Mouse (Mus musculus) hindbrain, embryonic 14.5 days (tissue): ENCODE measurements at regions not wholly inside any gene's neighbourhood (a gene's known extent, or its start where the extent isn't known, plus 50 kb on each side); places are given as distances from the start of the nearest gene placed in this dataset.

Experiments used
- ATAC-seq: fragments of 200-750 bp; cut with Nextera tagmentation; 2 replicates; pipeline ENCODE4 v1.8.0; 2017; ENCODE audit warnings: moderate number of reproducible peaks, mild to moderate bottlenecking, moderate TSS enrichment, moderate library complexity; ENCODE audit not compliant: low FRiP score
- DNase-seq: peaks from one replicate; pipeline ENCODE4 v3.0.0-alpha.2; 2015; ENCODE audit warnings: low spot score
- H3K27ac ChIP-seq: fragments of 300-500 bp; sonication (generic); 2 replicates; pipeline ENCODE4 v1.5.1; 2014; ENCODE audit warnings: mild to moderate bottlenecking, moderate library complexity
- H3K27me3 ChIP-seq: fragments of 300-500 bp; sonication (generic); 2 replicates; pipeline ENCODE4 v1.6.1; 2014; ENCODE audit warnings: mild to moderate bottlenecking, low read length, mixed read lengths; ENCODE audit not compliant: control insufficient read depth, insufficient read depth
- H3K36me3 ChIP-seq: fragments of 300-500 bp; sonication (generic); replicated peaks from 2 replicates; pipeline ENCODE4 v1.6.1; 2014; ENCODE audit not compliant: control insufficient read depth, insufficient read depth
- H3K4me1 ChIP-seq: fragments of 300-500 bp; sonication (generic); replicated peaks from 2 replicates; pipeline ENCODE4 v1.6.1; 2014; ENCODE audit warnings: antibody characterized with exemption, low read length, mixed read lengths; ENCODE audit not compliant: control insufficient read depth, insufficient read depth
- H3K4me2 ChIP-seq: fragments of 300-500 bp; sonication (generic); replicated peaks from 2 replicates; pipeline ENCODE4 v1.6.1; 2014; ENCODE audit warnings: mild to moderate bottlenecking, moderate library complexity
- H3K4me3 ChIP-seq: fragments of 300-500 bp; sonication (generic); replicated peaks from 2 replicates; pipeline ENCODE4 v1.5.1; 2014; ENCODE audit warnings: mild to moderate bottlenecking, low read length
- H3K9ac ChIP-seq: fragments of 300-500 bp; sonication (generic); 2 replicates; pipeline ENCODE4 v1.6.1; 2014
- H3K9me3 ChIP-seq: fragments of 300-500 bp; sonication (generic); 2 replicates; pipeline ENCODE4 v1.6.1; 2016; ENCODE audit warnings: low read length; ENCODE audit not compliant: control insufficient read depth
- WGBS: fragments of 180-500 bp; shearing (Covaris S2); extraction: QIAGEN DNeasy Blood & Tissue Kit; methylation state at CpG from one replicate; pipeline ENCODE4 v1.1.7; 2014; 5-methylcytosine and 5-hydroxymethylcytosine counted together

GRCm38 (mm10) chr8:41786952-41787861, 370.3 kb upstream of the Frg1 start:
- peak; percentile 24; the same call in 1 of the 2 replicates for ATAC-seq
- no peak overlapping the region for H3K4me3 ChIP-seq
- H3K9ac ChIP-seq, result no peak overlapping the region
- DNase-seq, result no peak
- WGBS, result 50% methylated on average over 9 of the region's 9 CpGs
- H3K4me2 ChIP-seq, result no peak overlapping the region
- H3K27me3 ChIP-seq, result no peaks in the 10 kb centered on the region
- H3K4me1 ChIP-seq, result no peaks in the 10 kb centered on the region; the same call in 1 of the 2 replicates
- H3K27ac ChIP-seq, result no peak overlapping the region
- no peaks in the 10 kb centered on the region for H3K9me3 ChIP-seq
- H3K36me3 ChIP-seq, result no peaks in the 10 kb centered on the region

- Histone ChIP-seq H3K9ac (no peak overlapping the region), H3K36me3 (no peaks in the 10 kb centered on the region), H3K9me3 (no peaks in the 10 kb centered on the region), H3K4me2 (no peak overlapping the region), H3K4me3 (no peak overlapping the region), H3K4me1 (no peaks in the 10 kb centered on the region; the same call in 1 of the 2 replicates), H3K27ac (no peak overlapping the region), H3K27me3 (no peaks in the 10 kb centered on the region)
- no peak for ATAC-seq
- no peak for DNase-seq
- WGBS, result 65% methylated on average over 2 of the region's 2 CpGs
These were observed 369.1 kb upstream of the Frg1 start for GRCm38 (mm10) chr8:41785977-41786376.

- Histone ChIP-seq H3K27me3 (no peaks in the 10 kb centered on the region), H3K4me1 (no peaks in the 10 kb centered on the region; the same call in 1 of the 2 replicates), H3K9me3 (no peaks in the 10 kb centered on the region), H3K4me3 (no peak overlapping the region), H3K4me2 (no peak overlapping the region), H3K9ac (no peak overlapping the region), H3K36me3 (no peaks in the 10 kb centered on the region), H3K27ac (no peak overlapping the region)
- WGBS, result 76% methylated on average over 1 of the region's 1 CpGs
- ATAC-seq (no peak), DNase-seq (no peak)
These were observed 366.0 kb upstream of the Frg1 start for GRCm38 (mm10) chr8:41782837-41783236.

- Histone ChIP-seq H3K9ac (no peak overlapping the region), H3K9me3 (no peaks in the 10 kb centered on the region), H3K4me1 (no peaks in the 10 kb centered on the region), H3K4me3 (no peak overlapping the region), H3K27me3 (no peaks in the 10 kb centered on the region), H3K36me3 (no peaks in the 10 kb centered on the region), H3K27ac (no peak overlapping the region), H3K4me2 (no peak overlapping the region)
- ATAC-seq (no peak), DNase-seq (no peak)
- WGBS, result 92% methylated on average over 3 of the region's 3 CpGs
These were observed 362.6 kb upstream of the Frg1 start for GRCm38 (mm10) chr8:41779459-41779858.

- Histone ChIP-seq H3K9ac (no peak overlapping the region), H3K36me3 (no peaks in the 10 kb centered on the region), H3K27ac (no peak overlapping the region), H3K4me2 (no peak overlapping the region), H3K4me1 (no peaks in the 10 kb centered on the region), H3K9me3 (no peaks in the 10 kb centered on the region), H3K4me3 (no peak overlapping the region), H3K27me3 (no peaks in the 10 kb centered on the region)
- WGBS, result 69% methylated on average over 4 of the region's 4 CpGs
- DNase-seq (no peak), ATAC-seq (no peak)
These were observed 354.9 kb upstream of the Frg1 start for GRCm38 (mm10) chr8:41771729-41772128.

GRCm38 (mm10) chr8:41753481-41753880, 336.6 kb upstream of the Frg1 start:
- Histone ChIP-seq H3K27me3 (no peaks in the 10 kb centered on the region), H3K36me3 (no peaks in the 10 kb centered on the region), H3K9ac (no peak overlapping the region), H3K4me2 (no peak overlapping the region), H3K9me3 (no peaks in the 10 kb centered on the region), H3K27ac (no peak overlapping the region), H3K4me1 (no peaks in the 10 kb centered on the region), H3K4me3 (no peak overlapping the region)
- 76% methylated on average over 1 of the region's 1 CpGs for WGBS
- no peak for ATAC-seq
- DNase-seq, result no peak

GRCm38 (mm10) chr8:41752641-41753040, 335.8 kb upstream of the Frg1 start:
- Histone ChIP-seq H3K27me3 (no peaks in the 10 kb centered on the region), H3K36me3 (no peaks in the 10 kb centered on the region), H3K4me1 (no peaks in the 10 kb centered on the region), H3K27ac (no peak overlapping the region), H3K9ac (no peak overlapping the region), H3K4me3 (no peak overlapping the region), H3K9me3 (no peaks in the 10 kb centered on the region), H3K4me2 (no peak overlapping the region)
- ATAC-seq, result no peak
- no peak for DNase-seq
- 86% methylated on average over 2 of the region's 2 CpGs for WGBS

- 97% methylated on average over 6 of the region's 6 CpGs for WGBS
- ATAC-seq (no peak), DNase-seq (no peak)
- Histone ChIP-seq H3K27me3 (no peaks in the 10 kb centered on the region), H3K27ac (no peak overlapping the region), H3K4me1 (no peaks in the 10 kb centered on the region), H3K9ac (no peak overlapping the region), H3K9me3 (no peaks in the 10 kb centered on the region), H3K4me2 (no peak overlapping the region), H3K4me3 (no peak overlapping the region), H3K36me3 (no peaks in the 10 kb centered on the region)
These were observed 330.1 kb upstream of the Frg1 start for GRCm38 (mm10) chr8:41747024-41747423.

- no peaks in the 10 kb centered on the region for H3K9me3 ChIP-seq
- H3K36me3 ChIP-seq, result no peaks in the 10 kb centered on the region
- peak; percentile 80; the same call in 1 of the 2 replicates for ATAC-seq
- H3K4me1 ChIP-seq, result no peaks in the 10 kb centered on the region
- H3K9ac ChIP-seq, result peak overlapping the region; percentile 33; the same call in 1 of the 2 replicates
- peak overlapping the region; percentile 32; the same call in 1 of the 2 replicates for H3K27ac ChIP-seq
- peak; percentile 35 for DNase-seq
- 24% methylated on average over 11 of the region's 11 CpGs for WGBS
- peak overlapping the region; percentile 36 for H3K4me2 ChIP-seq
- no peaks in the 10 kb centered on the region for H3K27me3 ChIP-seq
- no peak overlapping the region for H3K4me3 ChIP-seq
These were observed 326.2 kb upstream of the Frg1 start for GRCm38 (mm10) chr8:41742796-41743670.
